Mouse (Mus musculus) bone marrow macrophage, adult 2 months (primary cell): ENCODE data around the gene Pde3b. TPM values are rescaled to one million over a fixed set of nuclear protein-coding genes. Genes with fewer than 3 reads are reported as not detected.
"Not testable (repeated sequence)": the region's sequence is repeated elsewhere in the genome, so short reads cannot be mapped to it uniquely, and the experiment has no call there.

ENCODE experiments used
- H3K27ac ChIP-seq: 2 replicates; pipeline ENCODE4 v1.5.1; 2012; ENCODE audit warnings: low read depth, low read length; ENCODE audit not compliant: insufficient read depth
- H3K4me1 ChIP-seq: 2 replicates; pipeline ENCODE4 v1.6.1; 2012; ENCODE audit warnings: low read length; ENCODE audit not compliant: control insufficient read depth, insufficient read depth
- H3K4me3 ChIP-seq: 2 replicates; pipeline ENCODE4 v1.5.1; 2012; ENCODE audit warnings: mild to moderate bottlenecking, low read length, moderate library complexity; ENCODE audit not compliant: insufficient read depth
- CTCF ChIP-seq: IDR thresholded peaks from 2 replicates; pipeline ENCODE4 v1.5.1; 2012; ENCODE audit warnings: low read depth, mild to moderate bottlenecking, low read length, moderate library complexity
- POLR2A ChIP-seq: IDR thresholded peaks from 2 replicates; pipeline ENCODE4 v1.6.1; 2012; ENCODE audit warnings: mild to moderate bottlenecking, low read depth, low read length, borderline replicate concordance
- polyA plus RNA-seq: library from polyadenylated mRNA; stranded (reverse); fragments of >200 nt; gene quantifications from 2 replicates; pipeline ENCODE4 v1.2.4, GENCODE M21; 2012; ENCODE audit not compliant: missing spikeins, insufficient read depth, insufficient read length

The Pde3b gene
- polyA plus RNA-seq = 15.3 and 18.4 TPM in 2 replicates

DNA sequence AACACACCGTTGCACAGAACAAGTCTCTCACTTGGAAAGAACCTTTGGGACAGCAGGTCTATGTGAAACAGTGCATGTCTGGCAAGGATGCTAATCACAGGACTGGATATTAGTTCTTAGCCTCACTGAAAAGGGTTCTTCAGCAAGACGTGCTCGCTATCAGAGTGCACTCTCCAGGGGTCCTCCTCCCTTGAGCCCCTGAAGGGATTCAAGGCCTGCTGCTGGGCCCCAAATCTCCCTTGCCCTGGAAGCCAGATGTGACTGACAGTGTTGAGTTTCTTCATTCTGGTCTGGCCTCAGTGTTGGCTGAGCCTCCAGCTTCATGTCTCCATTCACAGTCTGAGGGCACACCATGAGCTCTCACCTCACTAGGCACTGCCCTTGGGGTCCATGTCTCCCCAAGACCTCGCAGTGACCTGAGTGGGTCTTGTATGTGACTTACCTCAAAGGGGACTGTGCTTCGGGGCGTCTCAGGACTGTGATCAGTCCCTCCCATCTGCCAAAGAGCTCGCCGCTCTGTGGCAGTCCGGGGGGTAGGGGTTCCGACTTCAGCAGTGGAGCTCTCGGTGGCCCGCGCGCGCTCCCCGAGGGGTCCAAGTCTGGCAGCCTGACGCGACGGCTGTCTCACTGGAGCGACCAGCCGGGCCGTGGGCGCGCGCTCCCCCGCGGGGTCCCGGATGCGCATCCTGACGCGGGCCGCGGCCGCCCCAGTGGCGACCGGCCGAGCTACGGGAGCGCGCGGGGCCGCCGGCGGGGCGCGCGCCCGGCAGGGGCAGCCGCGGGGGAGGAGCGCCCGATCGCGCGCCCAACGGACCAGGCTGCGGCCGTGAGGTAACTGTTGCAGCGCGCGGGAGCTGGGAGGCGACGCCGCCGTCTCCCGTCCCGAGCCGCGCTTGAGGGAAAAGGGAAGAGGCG, at the start of gene Pde3b:
TSS of gene Pde3b (plus strand) at position 861 of the 915 bp plus-strand sequence.
- H3K27ac ChIP-seq = no peak within 1 kb of the TSS
- TF ChIP-seq CTCF (no peak), POLR2A (no peak)
- peak within 1 kb of the TSS; percentile 78 for H3K4me3 ChIP-seq
- H3K4me1 ChIP-seq = peaks cover 2% of the 10 kb centered on the region; the same call in 1 of the 2 replicates

DNA sequence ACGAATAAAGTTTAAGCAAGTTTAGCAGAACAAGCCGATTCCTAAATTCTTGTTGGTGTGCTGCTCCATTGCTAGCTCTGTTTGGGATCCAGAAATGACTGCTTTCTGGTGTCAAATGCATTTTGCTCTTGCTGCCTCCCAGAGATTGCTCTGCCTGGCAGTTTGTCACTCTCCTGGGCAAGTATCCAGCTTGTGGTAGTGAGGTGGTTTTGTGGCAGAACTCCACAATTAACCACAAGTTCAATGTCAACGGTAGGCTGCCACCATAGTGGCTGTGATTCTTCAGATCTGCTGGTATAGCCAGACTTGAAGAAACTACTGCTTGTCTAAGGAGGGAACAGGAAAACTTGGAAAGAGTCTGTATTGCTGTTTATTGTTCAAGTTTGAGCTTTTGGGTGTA, 13.0 kb upstream of the Pde3b start:
- H3K27ac ChIP-seq = no peak overlapping the region
- H3K4me1 ChIP-seq = no peaks in the 10 kb centered on the region
- no peak overlapping the region for H3K4me3 ChIP-seq
- TF ChIP-seq CTCF = no peak
- TF ChIP-seq POLR2A = no peak

DNA sequence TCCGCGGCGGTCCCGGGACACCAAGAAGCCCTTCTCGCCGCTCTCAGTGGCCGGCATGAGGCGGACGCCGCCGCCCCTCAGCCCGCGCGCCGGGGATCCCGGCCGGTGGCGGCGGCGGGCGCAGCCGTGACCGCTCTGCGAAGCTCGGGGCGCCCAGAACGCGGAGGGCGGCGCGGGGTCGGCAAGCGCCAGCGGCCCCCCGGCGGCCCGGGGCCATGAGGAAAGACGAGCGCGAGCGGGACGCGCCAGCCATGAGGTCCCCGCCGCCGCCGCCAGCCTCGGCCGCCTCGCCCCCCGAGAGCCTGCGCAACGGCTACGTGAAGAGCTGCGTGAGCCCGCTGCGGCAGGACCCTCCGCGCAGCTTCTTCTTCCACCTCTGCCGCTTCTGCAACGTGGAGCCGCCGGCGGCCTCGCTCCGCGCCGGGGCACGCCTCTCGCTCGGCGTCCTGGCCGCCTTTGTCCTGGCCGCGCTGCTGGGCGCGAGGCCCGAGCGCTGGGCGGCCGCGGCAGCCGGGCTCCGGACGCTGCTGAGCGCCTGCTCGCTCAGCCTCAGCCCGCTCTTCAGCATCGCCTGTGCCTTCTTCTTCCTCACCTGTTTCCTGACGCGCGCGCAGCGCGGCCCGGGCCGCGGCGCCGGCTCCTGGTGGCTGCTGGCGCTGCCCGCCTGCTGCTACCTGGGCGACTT, 397 bp downstream of the Pde3b start:
- TF ChIP-seq POLR2A (no peak), CTCF (no peak)
- Histone ChIP-seq H3K27ac (no peak overlapping the region), H3K4me1 (peaks cover 2% of the 10 kb centered on the region; the same call in 1 of the 2 replicates), H3K4me3 (peak overlapping the region; percentile 78)

DNA sequence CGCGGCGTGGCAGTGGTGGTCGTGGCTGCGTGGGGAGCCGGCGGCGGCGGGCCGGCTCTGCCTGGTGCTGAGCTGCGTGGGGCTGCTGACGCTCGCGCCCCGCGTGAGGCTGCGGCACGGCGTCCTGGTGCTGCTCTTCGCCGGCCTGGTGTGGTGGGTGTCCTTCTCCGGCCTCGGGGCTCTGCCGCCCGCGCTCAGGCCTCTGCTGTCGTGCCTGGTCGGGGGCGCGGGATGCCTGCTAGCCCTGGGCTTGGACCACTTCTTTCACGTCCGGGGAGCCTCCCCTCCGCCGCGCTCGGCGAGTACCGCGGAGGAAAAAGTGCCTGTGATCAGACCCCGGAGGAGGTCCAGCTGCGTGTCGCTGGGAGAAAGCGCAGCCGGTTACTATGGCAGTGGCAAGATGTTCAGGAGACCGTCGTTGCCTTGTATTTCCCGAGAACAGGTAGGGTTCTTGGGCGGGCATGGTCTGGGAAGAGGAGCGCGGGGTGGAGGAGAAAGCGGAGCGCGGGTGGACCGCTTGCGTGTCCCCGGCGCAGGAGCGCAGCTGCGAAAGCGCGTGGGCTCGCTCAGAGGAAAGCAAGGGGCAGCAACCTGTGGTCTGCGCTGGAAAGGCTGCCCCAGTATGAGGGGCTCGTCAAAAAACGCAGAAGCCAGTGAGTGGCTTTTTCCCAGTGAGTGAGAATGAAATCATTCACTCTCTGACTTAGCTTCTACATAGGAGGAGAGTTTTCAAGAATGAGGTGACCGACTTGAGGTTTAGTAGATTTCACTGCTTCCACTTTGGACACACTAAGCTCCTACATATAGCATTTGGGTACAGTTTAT, 1.2 kb downstream of the Pde3b start:
- no peak for TF ChIP-seq POLR2A
- TF ChIP-seq CTCF = no peak
- no peak overlapping the region for H3K27ac ChIP-seq

DNA sequence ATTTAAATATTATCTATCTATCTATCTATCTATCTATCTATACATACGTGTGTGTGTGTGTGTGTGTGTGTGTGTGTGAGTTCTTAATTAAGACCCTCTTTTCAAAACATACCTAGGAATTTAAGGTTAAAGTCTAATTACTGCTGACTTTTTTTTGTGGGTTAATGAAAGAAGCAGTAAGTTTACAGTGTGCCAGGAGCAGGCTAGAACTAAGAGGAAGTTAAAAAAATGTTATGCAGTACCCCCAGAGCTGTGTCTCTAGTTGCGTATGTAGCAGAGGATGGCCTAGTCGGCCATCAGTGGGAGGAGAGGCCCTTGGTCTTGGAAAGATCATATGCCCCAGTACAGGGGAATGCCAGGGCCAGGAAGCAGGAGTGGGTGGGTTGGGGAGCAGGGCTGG, 4.2 kb downstream of the Pde3b start:
- not testable (repeated sequence) for H3K27ac ChIP-seq, H3K4me1 ChIP-seq, H3K4me3 ChIP-seq

More for the DNA sequence above, 1.2 kb downstream of the Pde3b start:
- peak overlapping the region; percentile 78 for H3K4me3 ChIP-seq
- peaks cover 2% of the 10 kb centered on the region; the same call in 1 of the 2 replicates for H3K4me1 ChIP-seq

DNA sequence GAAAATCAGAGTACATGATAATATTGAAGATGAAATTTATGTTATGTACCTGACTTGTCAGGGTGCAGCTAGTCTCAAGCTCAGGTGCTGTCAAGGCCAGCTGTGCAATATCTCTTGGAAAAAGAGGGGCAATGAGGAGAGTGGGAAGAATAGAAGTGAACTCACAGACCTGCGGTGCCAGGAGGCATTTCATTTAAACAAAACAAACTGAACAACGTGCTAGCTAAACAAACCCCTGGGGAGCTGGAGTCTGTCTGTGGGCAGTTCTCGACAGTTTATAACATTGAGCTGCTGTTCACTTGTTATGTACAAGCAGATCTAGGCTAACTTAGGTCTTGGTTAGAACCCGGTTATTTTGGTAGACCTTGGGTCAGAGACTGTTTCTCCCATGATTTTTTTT, 5.8 kb downstream of the Pde3b start:
- Histone ChIP-seq H3K27ac (no peak overlapping the region), H3K4me3 (no peak overlapping the region), H3K4me1 (peaks cover 2% of the 10 kb centered on the region; the same call in 1 of the 2 replicates)
- TF ChIP-seq CTCF (no peak), POLR2A (no peak)

DNA sequence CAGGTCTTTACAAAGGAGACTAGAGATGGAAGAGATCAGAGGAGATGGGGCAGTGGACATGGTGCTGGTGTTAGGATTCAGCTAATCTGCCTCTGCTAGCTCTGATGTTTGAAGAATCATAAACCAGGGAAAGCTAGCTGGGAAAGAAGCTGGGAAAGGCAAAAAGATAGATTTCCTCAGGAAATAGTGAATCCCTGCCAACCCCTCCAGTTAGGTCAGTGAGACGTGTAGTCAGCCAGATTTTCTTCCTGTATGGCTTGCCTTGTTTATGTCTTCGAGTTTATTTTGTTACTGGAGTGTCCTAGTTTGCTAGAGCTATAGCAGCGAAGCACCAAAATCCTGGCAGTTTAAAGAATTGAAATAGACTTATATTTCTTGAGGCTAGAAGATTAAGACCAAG, 7.1 kb downstream of the Pde3b start:
- TF ChIP-seq CTCF = no peak
- no peak for TF ChIP-seq POLR2A
- no peak overlapping the region for H3K27ac ChIP-seq
- H3K4me3 ChIP-seq = no peak overlapping the region
- H3K4me1 ChIP-seq = peaks cover 2% of the 10 kb centered on the region; the same call in 1 of the 2 replicates

DNA sequence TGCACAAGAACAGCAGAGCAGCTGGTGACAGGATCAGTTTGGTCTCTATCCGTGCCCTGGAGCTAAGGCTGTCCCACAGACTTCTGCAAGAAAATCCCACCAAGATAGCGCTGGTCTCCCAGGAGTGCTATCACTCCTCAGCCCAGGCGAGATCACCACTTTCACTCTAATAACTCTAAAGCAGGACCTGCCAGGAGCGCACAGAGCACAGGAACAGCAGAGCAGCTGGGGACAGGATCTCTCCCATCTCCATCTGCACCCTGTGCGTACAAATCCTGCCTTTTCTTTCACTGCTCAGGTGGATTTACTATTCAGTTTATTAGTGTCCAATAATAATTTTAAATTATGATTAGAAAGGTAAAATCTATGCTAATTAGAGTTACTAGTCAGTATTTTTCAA, 14.7 kb downstream of the Pde3b start:
- Histone ChIP-seq H3K4me1 (no peaks in the 10 kb centered on the region; the same call in 1 of the 2 replicates), H3K27ac (no peak overlapping the region), H3K4me3 (no peak overlapping the region)
- TF ChIP-seq CTCF (no peak), POLR2A (no peak)

DNA sequence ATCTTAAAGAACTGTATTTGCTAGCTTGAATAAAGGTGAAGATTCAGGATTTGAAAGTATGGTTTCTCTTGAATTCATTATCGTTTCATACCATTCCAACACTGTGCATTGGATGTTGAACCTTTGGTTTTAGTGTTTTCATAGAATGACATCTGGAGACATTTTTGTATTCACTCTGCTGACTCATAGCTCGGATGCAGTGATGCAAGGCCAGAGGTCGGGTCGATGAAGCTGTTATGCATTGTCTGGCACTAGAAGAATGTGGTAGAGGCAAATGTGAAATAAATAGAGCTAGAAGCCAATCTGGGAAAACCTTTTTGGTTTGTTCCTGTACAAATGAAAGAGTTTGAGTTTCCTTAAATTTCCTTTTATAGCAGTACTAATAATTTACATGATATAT, 16.9 kb downstream of the Pde3b start:
- H3K4me1 ChIP-seq = no peaks in the 10 kb centered on the region; the same call in 1 of the 2 replicates
- H3K27ac ChIP-seq = no peak overlapping the region
- no peak for TF ChIP-seq CTCF
- no peak for TF ChIP-seq POLR2A

DNA sequence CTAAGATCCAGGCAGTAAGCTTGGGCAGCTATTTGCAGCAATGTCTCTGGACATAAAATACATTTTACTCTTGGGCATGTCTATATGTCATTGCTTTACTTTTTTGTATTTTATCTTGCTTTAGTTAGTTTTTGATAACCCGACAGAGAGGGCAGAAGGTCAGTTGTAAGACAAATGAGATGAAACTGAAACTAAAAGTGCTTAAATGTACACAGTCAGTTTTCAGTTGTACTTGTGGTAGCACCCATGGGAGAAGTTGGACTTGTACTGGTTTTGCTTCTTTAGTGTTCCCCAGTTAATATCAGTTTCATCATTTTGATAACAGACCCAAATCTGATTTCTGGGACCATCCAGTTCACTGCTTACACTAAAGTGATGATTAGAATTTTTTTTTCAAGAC, 24.6 kb downstream of the Pde3b start:
- peaks cover 2% of the 10 kb centered on the region; the same call in 1 of the 2 replicates for H3K4me1 ChIP-seq
- H3K4me3 ChIP-seq = no peak overlapping the region
- no peak for TF ChIP-seq CTCF
- TF ChIP-seq POLR2A = no peak
- H3K27ac ChIP-seq = no peak overlapping the region

More for the DNA sequence above, 16.9 kb downstream of the Pde3b start:
- no peak overlapping the region for H3K4me3 ChIP-seq
